Mouse (Mus musculus) MEL (cell line): Measurements from ENCODE around the gene Oit1. TPM values are rescaled to one million over a fixed set of nuclear protein-coding genes. Genes with fewer than 3 reads are reported as not detected.

Source experiments
- DNase-seq: peaks from one replicate; pipeline ENCODE4 v3.0.0; 2011; ENCODE audit warnings: low read depth, low spot score
- H3K27ac ChIP-seq: 2 replicates; pipeline ENCODE4 v1.5.1; 2012; ENCODE audit warnings: low read depth, mild to moderate bottlenecking, control low read depth, low read length, moderate library complexity; ENCODE audit not compliant: control insufficient read depth
- H3K27me3 ChIP-seq, 2 experiments: fragments of 150-350 bp in 1 of 2; sonication (generic) in 1 of 2; 2 replicates each; pipeline ENCODE4 v1.6.1; 2012; ENCODE audit warnings: low read length in 2 of 2, mild to moderate bottlenecking in 2 of 2, improper control_type of control experiment in 1 of 2, moderate library complexity in 1 of 2; ENCODE audit not compliant: insufficient read depth in 2 of 2, control insufficient read depth in 1 of 2
- H3K36me3 ChIP-seq, 2 experiments: 2 replicates each; pipeline ENCODE4 v1.6.1; 2012 to 2014; ENCODE audit warnings: low read length in 2 of 2, improper control_type of control experiment in 1 of 2, inconsistent platforms in 1 of 2, mild to moderate bottlenecking in 1 of 2; ENCODE audit not compliant: insufficient read depth in 2 of 2, control insufficient read depth in 1 of 2
- H3K4me1 ChIP-seq, 2 experiments: fragments of 150-350 bp in 1 of 2; sonication (generic) in 1 of 2; 2 replicates each; pipeline ENCODE4 v1.6.1; 2012; ENCODE audit warnings: low read length in 2 of 2, improper control_type of control experiment in 1 of 2, mild to moderate bottlenecking in 1 of 2; ENCODE audit not compliant: insufficient read depth in 2 of 2, control insufficient read depth in 1 of 2
- H3K4me3 ChIP-seq, 2 experiments: fragments of 150-350 bp in 1 of 2; sonication (generic) in 1 of 2; 2 replicates each; pipeline ENCODE4 v1.5.1; 2012; ENCODE audit warnings: low read depth in 2 of 2, low read length in 2 of 2, mild to moderate bottlenecking in 2 of 2, moderate library complexity in 2 of 2, control low read depth in 1 of 2, improper control_type of control experiment in 1 of 2; ENCODE audit not compliant: control insufficient read depth in 1 of 2, insufficient read depth in 1 of 2
- H3K79me2 ChIP-seq: 2 replicates; pipeline ENCODE4 v1.6.1; 2012; ENCODE audit warnings: mild to moderate bottlenecking, low read length, moderate library complexity; ENCODE audit not compliant: control insufficient read depth, poor library complexity, insufficient read depth
- H3K9ac ChIP-seq: 2 replicates; pipeline ENCODE4 v1.6.1; 2012; ENCODE audit warnings: low read depth, mild to moderate bottlenecking, control low read depth, low read length, moderate library complexity; ENCODE audit not compliant: control insufficient read depth, poor library complexity, severe bottlenecking
- H3K9me3 ChIP-seq: fragments of 150-350 bp; sonication (generic); replicated peaks from 2 replicates; pipeline ENCODE4 v1.6.1; 2012; ENCODE audit warnings: mild to moderate bottlenecking, low read length, improper control_type of control experiment, moderate library complexity; ENCODE audit not compliant: insufficient read depth
- CHD1 ChIP-seq: IDR thresholded peaks from 2 replicates; pipeline ENCODE4 v1.6.1; 2012; ENCODE audit warnings: low read depth, mild to moderate bottlenecking, inconsistent platforms, low read length, improper control_type of control experiment
- CTCF ChIP-seq, 3 experiments: IDR thresholded peaks in 2 of 3; conservative IDR thresholded peaks in 1 of 3; 2 replicates each; pipeline ENCODE4 v1.5.1; 2011 to 2012; ENCODE audit warnings: low read length in 3 of 3, low read depth in 2 of 3, mild to moderate bottlenecking in 2 of 3, improper control_type of control experiment in 1 of 3, inconsistent platforms in 1 of 3, mixed read lengths in 1 of 3, moderate library complexity in 1 of 3; ENCODE audit not compliant: control insufficient read depth in 1 of 3, insufficient read depth in 1 of 3, poor library complexity in 1 of 3, severe bottlenecking in 1 of 3
- EP300 ChIP-seq, 2 experiments: IDR thresholded peaks; 2 replicates each; pipeline ENCODE4 v1.6.1; 2011; ENCODE audit warnings: improper control_type of control experiment in 2 of 2, low read length in 2 of 2, low read depth in 1 of 2, mild to moderate bottlenecking in 1 of 2
- HCFC1 ChIP-seq: IDR thresholded peaks from 2 replicates; pipeline ENCODE4 v1.6.1; 2012; ENCODE audit warnings: low read depth, mild to moderate bottlenecking, inconsistent platforms, low read length, improper control_type of control experiment, moderate library complexity
- JUND ChIP-seq: IDR thresholded peaks from 2 replicates; pipeline ENCODE4 v1.6.1; 2011; ENCODE audit warnings: low read depth, mild to moderate bottlenecking, improper control_type of control experiment, low read length
- KAT2A ChIP-seq: conservative IDR thresholded peaks from 2 replicates; pipeline ENCODE4 v1.6.1; 2012; ENCODE audit warnings: low read depth, low read length, improper control_type of control experiment, inconsistent platforms
- MAZ ChIP-seq: IDR thresholded peaks from 2 replicates; pipeline ENCODE4 v1.6.1; 2012; ENCODE audit warnings: low read depth, mild to moderate bottlenecking, inconsistent platforms, low read length, improper control_type of control experiment
- MYC ChIP-seq: IDR thresholded peaks from 2 replicates; pipeline ENCODE4 v1.6.1; 2011; ENCODE audit warnings: low read depth, mild to moderate bottlenecking, low read length, improper control_type of control experiment, moderate library complexity
- POLR2A ChIP-seq, 2 experiments: IDR thresholded peaks; 2 replicates each; pipeline ENCODE4 v1.6.1; 2011 to 2012; ENCODE audit warnings: low read length in 2 of 2, mild to moderate bottlenecking in 2 of 2, control low read depth in 1 of 2, improper control_type of control experiment in 1 of 2, low read depth in 1 of 2, moderate library complexity in 1 of 2; ENCODE audit not compliant: control insufficient read depth in 1 of 2, insufficient read depth in 1 of 2, poor library complexity in 1 of 2
- POLR2AphosphoS2 ChIP-seq: IDR thresholded peaks from 2 replicates; pipeline ENCODE4 v1.6.1; 2011; ENCODE audit warnings: low read length, improper control_type of control experiment
- RCOR1 ChIP-seq: IDR thresholded peaks from 2 replicates; pipeline ENCODE4 v1.6.1; 2012; ENCODE audit warnings: low read depth, mild to moderate bottlenecking, inconsistent platforms, low read length, improper control_type of control experiment
- SMC3 ChIP-seq: IDR thresholded peaks from 2 replicates; pipeline ENCODE4 v1.6.1; 2011; ENCODE audit warnings: low read depth, low read length, improper control_type of control experiment
- TAL1 ChIP-seq: IDR thresholded peaks from 2 replicates; pipeline ENCODE4 v1.6.1; 2012; ENCODE audit warnings: mild to moderate bottlenecking, inconsistent platforms, low read length, moderate library complexity, mixed read lengths
- TBP ChIP-seq: IDR thresholded peaks from 2 replicates; pipeline ENCODE4 v1.8.0; 2011; ENCODE audit warnings: low read depth, low read length, improper control_type of control experiment
- TCF12 ChIP-seq: IDR thresholded peaks from 2 replicates; pipeline ENCODE4 v1.6.1; 2014; ENCODE audit warnings: low read depth, mild to moderate bottlenecking, inconsistent platforms, low read length, improper control_type of control experiment, moderate library complexity
- UBTF ChIP-seq: IDR thresholded peaks from 2 replicates; pipeline ENCODE4 v1.6.1; 2012; ENCODE audit warnings: low read depth, mild to moderate bottlenecking, inconsistent platforms, low read length, improper control_type of control experiment, moderate library complexity, borderline replicate concordance; ENCODE audit not compliant: insufficient read depth
- USF2 ChIP-seq, 2 experiments: IDR thresholded peaks; 2 replicates each; pipeline ENCODE4 v1.6.1; 2011 to 2012; ENCODE audit warnings: improper control_type of control experiment in 2 of 2, low read length in 2 of 2, borderline replicate concordance in 1 of 2, inconsistent platforms in 1 of 2, low read depth in 1 of 2, mild to moderate bottlenecking in 1 of 2; ENCODE audit not compliant: insufficient read depth in 1 of 2
- ZC3H11A ChIP-seq: IDR thresholded peaks from 2 replicates; pipeline ENCODE4 v1.6.1; 2012; ENCODE audit warnings: low read depth, mild to moderate bottlenecking, inconsistent platforms, low read length, improper control_type of control experiment
- ZMIZ1 ChIP-seq: IDR thresholded peaks from 2 replicates; pipeline ENCODE4 v1.6.1; 2012; ENCODE audit warnings: low read depth, mild to moderate bottlenecking, inconsistent platforms, low read length, improper control_type of control experiment, moderate library complexity
- polyA plus RNA-seq, 2 experiments: library from polyadenylated mRNA; stranded (reverse) in 1 of 2; unstranded in 1 of 2; fragments of >175 nt in 1 of 2; fragments of >200 nt in 1 of 2; gene quantifications; 2 replicates each; pipeline versions ENCODE4 v1.2.1 to v1.2.4; 2012; ENCODE audit warnings: low replicate concordance in 2 of 2, low read depth in 1 of 2; ENCODE audit not compliant: insufficient read length in 2 of 2, insufficient read depth in 1 of 2, missing spikeins in 1 of 2
- total RNA-seq: library from RNA; depleted of rRNA; stranded (reverse); fragments of 300-350 nt; gene quantifications from 2 replicates; pipeline ENCODE4 v1.2.3, GENCODE M21; 2012

The Oit1 gene
- total and polyA plus RNA-seq, 3 experiments, result not detected

- DNase-seq, result no peak
- Histone ChIP-seq H3K9ac (no peak overlapping the region), H3K9me3 (no peaks in the 10 kb centered on the region), H3K4me3 (no peak overlapping the region), H3K79me2 (no peaks in the 10 kb centered on the region), H3K4me1 (no peaks in the 10 kb centered on the region), H3K36me3 (no peaks in the 10 kb centered on the region), H3K27me3 (no peaks in the 10 kb centered on the region), H3K27ac (no peak overlapping the region)
- TF ChIP-seq POLR2AphosphoS2 (no peak), TAL1 (no peak), CTCF (IDR thresholded peaks at IDR 0.05 in 2 of 3, conservative IDR thresholded peaks at IDR 0.05 in 1 of 3; ENCODE audit: control insufficient read depth in 1 of 3, insufficient read depth in 1 of 3, low read depth in 2 of 3, low read length in 3 of 3, poor library complexity in 1 of 3, severe bottlenecking in 1 of 3) (no peak), ZMIZ1 (no peak), HCFC1 (no peak), UBTF (no peak), JUND (no peak), EP300 (IDR thresholded peaks at IDR 0.05; ENCODE audit: low read depth in 1 of 2, low read length in 2 of 2) (no peak), RCOR1 (no peak)
Measured at GRCm38 (mm10) chr14:8332314-8333252, 46.0 kb downstream of the Oit1 start.

GRCm38 (mm10) chr14:8331307-8331905 lies 47.1 kb downstream of the Oit1 start:
- Histone ChIP-seq H3K79me2 (no peaks in the 10 kb centered on the region), H3K9me3 (no peaks in the 10 kb centered on the region), H3K27me3 (no peaks in the 10 kb centered on the region), H3K4me3 (no peak overlapping the region), H3K36me3 (no peaks in the 10 kb centered on the region), H3K9ac (no peak overlapping the region), H3K4me1 (no peaks in the 10 kb centered on the region), H3K27ac (no peak overlapping the region)
- no peak for DNase-seq
- TF ChIP-seq TBP (no peak), TCF12 (no peak), ZC3H11A (no peak), MAZ (no peak), USF2 (IDR thresholded peaks at IDR 0.05; ENCODE audit: borderline replicate concordance in 1 of 2, insufficient read depth in 1 of 2, low read depth in 1 of 2, low read length in 2 of 2) (no peak), CHD1 (no peak), RCOR1 (no peak), SMC3 (no peak), JUND (no peak), MYC (no peak), KAT2A (no peak), POLR2A (IDR thresholded peaks at IDR 0.05; ENCODE audit: control insufficient read depth in 1 of 2, insufficient read depth in 1 of 2, low read depth in 1 of 2, low read length in 2 of 2, poor library complexity in 1 of 2) (no peak)
